Mouse (Mus musculus): Measurements from ENCODE around the gene Tmem233.

GRCm38 (mm10) chr5:116046246-116046645 lies 36.8 kb downstream of the Tmem233 start:
- TF ChIP-seq SIN3A (IDR thresholded peaks at IDR 0.05; ENCODE audit: low read length) (no peak), MEF2A (IDR thresholded peaks at IDR 0.05; ENCODE audit: extremely low read depth, insufficient replicate concordance, low read depth, low read length, poor library complexity, severe bottlenecking) (no peak), ELF1 (IDR thresholded peaks at IDR 0.05; ENCODE audit: low read depth, low read length) (no peak), RAD21 (IDR thresholded peaks at IDR 0.05; ENCODE audit: low read depth, low read length) (no peak), POLR2A (IDR thresholded peaks at IDR 0.05; ENCODE audit: control insufficient read depth in 1 of 2, insufficient read depth in 1 of 2, low read depth in 1 of 2, low read length in 2 of 2, poor library complexity in 1 of 2) (no peak), CTCF (IDR thresholded peaks at IDR 0.05 in 2 of 3, conservative IDR thresholded peaks at IDR 0.05 in 1 of 3; ENCODE audit: control insufficient read depth in 1 of 3, insufficient read depth in 1 of 3, low read depth in 2 of 3, low read length in 3 of 3, poor library complexity in 1 of 3, severe bottlenecking in 1 of 3) (no peak), NRF1 (IDR thresholded peaks at IDR 0.05; ENCODE audit: insufficient read depth, low read depth, low read length, poor library complexity, severe bottlenecking) (no peak), TCF12 (IDR thresholded peaks at IDR 0.05; ENCODE audit: low read depth, low read length) (no peak), ZKSCAN1 (IDR thresholded peaks at IDR 0.05; ENCODE audit: low read depth, low read length) (no peak), GATA1 (IDR thresholded peaks at IDR 0.05; ENCODE audit: low read depth, low read length) (no peak)
